Mouse (Mus musculus): ENCODE measurements around the gene BC005624.

DNA sequence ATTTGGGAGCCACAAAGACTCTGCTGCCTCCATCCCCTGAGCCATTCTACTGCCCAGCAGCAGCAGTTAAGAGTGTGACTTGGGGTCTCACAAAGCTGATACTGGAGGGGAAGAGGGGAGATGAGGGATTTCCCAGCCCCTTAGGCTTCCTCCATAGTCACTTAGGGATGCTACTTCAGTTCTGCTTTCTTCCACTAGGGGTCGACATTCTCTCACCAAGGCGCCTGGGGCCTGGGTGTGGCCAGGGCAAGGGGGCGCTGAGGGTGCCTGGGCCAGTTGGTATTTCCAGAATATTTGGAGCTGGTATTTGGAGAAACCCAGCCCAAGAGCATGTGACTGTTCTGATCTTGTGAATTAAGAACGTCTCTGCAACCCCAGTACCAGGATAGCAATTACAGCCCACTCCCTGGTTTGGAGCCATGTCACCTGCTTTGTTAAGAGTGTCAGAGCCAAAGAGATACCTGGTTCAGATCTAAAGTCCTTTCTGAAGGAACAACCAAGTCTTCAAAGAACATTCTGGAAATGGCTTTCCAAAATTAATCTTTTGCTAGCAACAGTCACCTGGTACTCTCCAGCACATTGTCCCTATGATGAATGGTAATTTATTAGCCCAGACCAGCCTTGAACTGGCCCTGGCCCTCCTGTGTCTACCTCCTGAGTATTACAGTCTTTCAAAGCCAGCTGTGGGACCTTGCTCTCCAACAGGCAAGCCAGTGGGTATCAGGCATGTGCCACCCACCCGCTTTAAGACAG is 42.8 kb upstream of the BC005624 start:
- no peak for TF ChIP-seq POLR2A (IDR thresholded peaks at IDR 0.05; ENCODE audit: borderline replicate concordance, extremely low read depth, insufficient read depth, insufficient read length, poor library complexity, severe bottlenecking)
- peak; percentile 89 for TF ChIP-seq CTCF (IDR thresholded peaks at IDR 0.05; ENCODE audit: borderline replicate concordance, extremely low read depth, insufficient read depth, insufficient read length)
